Mouse (Mus musculus) embryo, embryonic 11 days (tissue): ENCODE results near the gene Tfap4.
A peak's percentile ranks its signal among the peaks of the same experiment; 100 is the strongest.

Source experiments
- DNase-seq: peaks from one replicate; pipeline ENCODE4 v3.0.0-alpha.2; 2015

The Tfap4 gene

GRCm38 (mm10) chr16:4559715-4560144 lies at the start of gene Tfap4:
Tfap4 (minus strand) TSS chr16:4559854.
- DNase-seq, result peak; percentile 93

- DNase-seq, result no peak
Measured at GRCm38 (mm10) chr16:4608532-4609059, 48.9 kb upstream of the Tfap4 start.

- peak; percentile 88 for DNase-seq
Measured at GRCm38 (mm10) chr16:4607818-4608531, 48.3 kb upstream of the Tfap4 start.

- DNase-seq, result peak; percentile 48
Measured at GRCm38 (mm10) chr16:4606431-4607084, 46.9 kb upstream of the Tfap4 start.

GRCm38 (mm10) chr16:4605514-4606131 lies 46.0 kb upstream of the Tfap4 start:
- DNase-seq, result peak; percentile 51

DNA sequence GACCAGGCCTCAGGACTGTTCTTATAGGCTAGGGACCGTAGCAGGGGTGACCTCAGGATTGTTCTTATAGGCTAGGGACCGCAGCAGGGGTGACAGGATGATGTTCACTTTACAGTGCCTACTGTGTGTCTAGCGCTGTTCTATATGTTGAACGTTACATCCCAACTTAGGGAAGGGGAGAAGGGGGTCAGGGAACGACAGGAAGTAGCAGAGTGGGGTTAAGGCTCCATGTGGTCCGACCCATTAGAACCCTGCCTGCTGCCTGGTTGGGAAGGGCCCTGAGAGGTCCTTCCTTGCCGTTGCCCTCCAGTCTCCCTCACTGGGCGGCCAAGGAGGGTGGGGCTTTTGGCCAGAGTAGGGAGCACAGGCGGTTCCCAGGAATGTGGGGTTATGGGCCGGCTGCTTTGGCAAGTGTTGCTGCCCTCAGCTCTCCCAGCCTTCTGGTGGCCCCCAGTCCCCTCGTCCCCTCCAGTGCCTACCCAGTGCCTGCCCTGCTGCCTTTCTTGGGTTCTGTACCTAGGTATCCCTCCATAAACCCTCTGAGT lies 44.7 kb upstream of the Tfap4 start:
- no peak for DNase-seq

- DNase-seq, result no peak
Measured at GRCm38 (mm10) chr16:4603453-4603837, 43.8 kb upstream of the Tfap4 start.

DNA sequence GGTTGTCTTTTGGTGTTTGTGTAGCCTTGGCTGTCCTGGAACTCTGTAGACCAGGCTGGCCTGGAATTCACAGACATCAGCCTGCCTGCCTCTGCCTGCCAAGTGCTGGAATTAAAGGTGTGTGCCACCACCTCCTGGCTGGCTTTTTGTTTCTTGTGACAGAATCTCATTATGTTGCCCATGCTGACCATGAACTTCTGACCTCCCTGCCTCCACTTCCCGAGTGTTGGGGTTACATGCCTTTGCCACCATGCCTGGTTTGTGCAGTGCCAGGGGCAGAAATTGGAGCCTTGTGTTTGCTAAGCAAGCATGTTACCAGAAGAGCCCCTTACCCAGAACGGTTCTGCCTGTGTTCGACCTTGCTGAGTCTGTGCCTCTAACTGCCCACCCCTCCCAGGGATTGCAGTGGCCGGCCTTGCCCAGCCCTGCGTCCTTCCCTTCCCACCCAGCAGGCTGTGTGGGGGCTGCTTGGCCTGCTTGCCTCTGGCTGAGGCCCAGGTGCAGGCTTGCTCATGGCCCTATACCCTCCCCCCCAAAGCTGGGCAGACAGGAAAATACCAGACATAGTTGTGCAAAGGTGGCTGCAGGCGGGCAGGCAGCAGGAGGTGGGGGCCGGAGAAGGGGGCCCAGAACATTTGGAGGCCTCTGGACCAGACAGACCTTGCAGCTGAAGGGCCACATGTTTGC lies 43.3 kb upstream of the Tfap4 start:
- peak; percentile 58 for DNase-seq

GRCm38 (mm10) chr16:4602189-4602588 lies 42.5 kb upstream of the Tfap4 start:
- no peak for DNase-seq

GRCm38 (mm10) chr16:4600701-4601310 lies 41.2 kb upstream of the Tfap4 start:
- DNase-seq, result no peak

GRCm38 (mm10) chr16:4599616-4600015 lies 40.0 kb upstream of the Tfap4 start:
- DNase-seq, result no peak

DNA sequence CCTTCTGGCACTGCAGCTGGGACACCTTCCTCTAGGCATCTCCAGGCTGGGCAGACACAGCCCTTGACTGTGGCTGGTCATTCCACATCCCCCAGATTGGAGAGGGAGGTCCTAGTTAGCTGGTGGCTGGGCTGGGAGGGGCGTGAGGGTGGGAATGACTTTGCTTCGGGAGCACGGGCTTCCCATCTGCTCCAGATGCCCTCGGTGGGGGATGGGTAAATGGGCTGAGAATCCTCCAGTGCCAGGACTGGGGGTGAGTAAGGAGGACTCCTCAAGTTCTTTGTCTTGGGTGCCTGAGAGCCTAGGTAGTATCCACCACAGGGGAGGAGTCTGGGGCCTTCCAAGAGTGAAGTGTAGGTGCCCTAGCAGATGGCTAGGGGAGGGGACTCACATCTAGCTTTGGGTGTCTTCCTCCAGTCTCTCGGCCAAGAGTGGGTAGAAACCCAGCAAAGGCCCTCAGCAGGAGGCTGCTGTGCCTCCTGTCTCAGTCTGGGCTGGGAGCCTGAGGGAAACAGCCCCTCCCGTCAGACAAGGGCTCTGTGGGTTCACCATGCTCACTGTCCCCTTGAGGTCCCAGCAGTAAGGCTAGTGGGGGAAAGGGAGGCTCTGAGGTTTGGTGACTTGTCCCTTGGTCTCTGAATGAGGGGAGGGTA lies 39.4 kb upstream of the Tfap4 start:
- DNase-seq, result peak; percentile 64

DNA sequence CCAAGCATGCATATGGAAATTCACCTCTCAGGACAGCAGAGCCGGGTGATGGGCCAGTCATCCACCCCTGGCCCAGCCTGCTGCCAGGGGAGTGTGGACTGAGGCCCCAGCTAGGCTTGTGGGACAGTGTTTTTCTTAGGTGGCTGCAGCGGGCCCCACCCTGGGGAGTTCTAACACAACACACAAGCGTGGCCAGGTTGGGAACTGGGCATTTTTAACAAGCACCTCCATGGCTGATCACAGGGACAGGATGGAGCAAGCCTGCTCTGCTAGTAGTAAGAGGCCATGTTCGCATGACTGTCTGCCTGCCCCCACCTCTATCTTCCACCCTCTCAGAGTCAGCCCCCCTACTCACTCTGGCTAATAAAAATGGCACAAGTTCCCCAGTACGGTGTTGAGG lies 38.4 kb upstream of the Tfap4 start:
- DNase-seq, result no peak

GRCm38 (mm10) chr16:4597296-4597695 lies 37.6 kb upstream of the Tfap4 start:
- no peak for DNase-seq

DNA sequence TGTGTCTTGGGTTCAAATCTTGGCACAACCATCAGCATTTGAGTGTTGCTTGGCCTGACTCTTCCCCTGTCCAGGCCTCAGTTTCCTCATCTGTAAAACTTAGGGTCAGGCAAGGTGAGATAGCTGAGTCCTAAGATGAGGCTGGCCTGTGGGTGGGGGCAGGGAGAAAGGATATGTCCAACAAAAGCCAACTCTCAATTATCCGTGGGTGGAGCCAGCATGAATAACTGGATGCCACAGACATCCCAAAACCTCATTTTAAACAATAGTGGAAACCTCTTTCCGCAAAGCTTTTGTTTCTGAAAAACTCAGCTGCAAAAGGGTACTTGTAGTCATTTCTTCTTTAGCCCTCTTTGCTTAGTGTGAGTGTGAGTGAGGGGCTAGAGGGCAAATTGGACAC lies 37.2 kb upstream of the Tfap4 start:
- DNase-seq, result no peak

DNA sequence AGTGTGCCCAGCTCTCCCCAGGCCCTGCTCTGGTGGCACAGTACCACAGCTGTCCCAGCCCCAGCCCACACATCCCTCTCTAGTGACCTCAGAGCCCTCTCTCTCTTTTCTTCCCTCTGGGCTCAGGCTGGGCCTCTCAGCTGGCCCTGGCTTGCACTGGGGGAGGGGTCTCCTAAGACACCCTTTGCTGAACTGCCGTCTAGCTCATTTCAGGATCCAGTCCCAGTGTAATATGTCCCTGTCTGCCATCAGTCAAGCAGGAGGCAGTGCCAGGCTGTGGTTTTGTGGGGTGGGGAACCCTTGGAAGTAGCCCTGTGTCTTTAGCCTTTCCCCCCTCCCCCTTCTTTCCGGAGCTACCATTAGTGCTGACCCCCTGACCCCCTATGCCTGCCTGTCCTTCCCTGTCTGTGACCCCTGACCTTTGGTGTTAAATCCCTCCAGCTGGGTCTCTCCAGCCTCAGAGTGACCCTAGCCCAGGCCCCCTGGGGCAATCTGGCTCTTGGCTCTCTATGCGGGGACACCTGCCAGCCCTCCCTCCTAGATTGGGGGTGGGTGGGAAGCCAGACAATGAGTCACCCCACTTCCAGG lies 36.6 kb upstream of the Tfap4 start:
- DNase-seq, result peak; percentile 76

DNA sequence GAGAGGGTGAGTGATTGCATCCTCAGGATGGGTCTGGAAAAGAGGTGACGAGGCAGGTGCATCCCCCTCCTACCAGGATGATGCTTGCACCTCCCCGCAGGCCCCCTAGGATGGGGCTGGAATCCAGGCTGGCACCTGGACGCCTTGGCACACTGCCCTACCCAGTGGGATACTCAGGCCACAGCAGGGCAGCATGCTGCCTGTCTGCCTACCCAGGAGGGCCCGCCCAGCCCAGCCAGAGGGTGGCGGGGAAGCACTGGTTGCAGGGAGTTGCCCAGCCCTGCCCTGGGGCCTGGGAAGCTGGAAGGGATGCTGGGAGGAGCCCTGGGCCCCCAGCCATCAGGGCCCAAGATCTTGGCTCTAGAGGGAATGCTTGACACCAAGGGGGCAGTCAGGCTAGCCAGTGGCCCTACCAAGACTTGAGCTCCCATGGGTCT lies 35.9 kb upstream of the Tfap4 start:
- no peak for DNase-seq

- DNase-seq, result peak; percentile 77
Measured at GRCm38 (mm10) chr16:4594814-4595526, 35.3 kb upstream of the Tfap4 start.

DNA sequence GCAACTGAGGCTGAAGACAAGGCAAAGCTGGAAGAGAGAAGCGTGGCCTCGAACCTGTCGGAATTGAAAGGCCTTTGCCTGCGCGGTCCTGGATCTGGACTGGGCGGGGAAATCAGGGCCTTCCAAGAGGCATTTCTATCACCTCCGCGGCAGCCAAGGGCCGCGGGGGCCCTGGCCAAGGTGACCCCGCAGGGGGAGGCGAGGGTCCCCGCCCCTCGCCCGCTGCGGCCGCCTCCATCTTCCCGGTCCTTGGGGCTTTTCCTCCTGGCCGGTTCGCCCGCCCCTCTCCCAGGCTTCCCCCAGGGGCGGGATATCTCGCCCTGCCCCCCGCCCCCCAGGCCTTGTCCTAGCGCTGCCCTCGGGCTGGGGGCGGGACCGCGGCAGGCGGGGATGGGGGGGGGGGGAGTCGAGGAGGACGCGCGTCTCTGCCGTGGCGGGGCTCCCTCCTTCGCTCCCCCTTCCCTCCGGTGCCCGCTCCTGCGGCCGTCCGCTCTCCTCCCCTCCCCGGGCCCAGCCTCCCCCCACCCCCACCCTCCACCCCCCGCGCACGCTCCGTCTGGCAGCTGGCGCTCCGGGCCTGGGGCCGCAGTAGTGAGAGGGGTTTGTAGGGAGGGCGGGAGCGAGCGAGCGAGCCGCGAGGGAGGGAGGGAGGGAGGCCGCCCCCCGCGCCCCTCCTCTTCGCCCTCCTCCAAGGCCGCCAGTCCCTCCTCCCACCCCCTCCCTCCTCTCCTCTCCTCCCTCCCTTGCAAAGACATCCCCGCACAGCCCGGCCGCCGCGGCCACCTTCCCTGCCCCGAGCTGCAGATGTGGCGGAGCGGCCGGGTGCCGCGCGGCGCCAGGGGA lies 34.5 kb upstream of the Tfap4 start, which contains the start of gene Glis2:
Glis2 (plus strand) TSS at position 743 of the 843 bp plus-strand sequence.
- peak; percentile 96 for DNase-seq
